Mouse (Mus musculus): ENCODE measurements at regions not wholly inside any gene's neighbourhood (a gene's known extent, or its start where the extent isn't known, plus 50 kb on each side); places are given as distances from the start of the nearest gene placed in this dataset.

DNA sequence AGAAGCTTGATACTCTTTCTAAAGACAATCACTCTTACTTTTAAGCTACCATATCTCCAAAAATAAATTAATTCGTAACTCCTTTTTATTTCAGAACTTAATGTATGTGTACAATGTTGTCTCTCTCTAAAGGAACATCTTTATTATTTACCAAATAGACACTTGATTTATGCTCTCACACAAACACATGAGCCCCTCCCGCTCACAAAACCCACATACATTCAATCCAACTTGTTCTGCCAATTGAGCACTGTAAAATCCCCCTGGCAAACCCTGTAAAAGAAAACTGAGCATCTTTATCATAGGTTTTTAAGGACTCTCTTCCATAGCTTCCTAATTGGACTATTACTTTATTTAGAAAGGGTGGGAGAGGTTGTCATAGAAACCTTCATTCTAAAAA lies 812.5 kb downstream of the Phf3 start:
- DNase-seq, result no peak

DNA sequence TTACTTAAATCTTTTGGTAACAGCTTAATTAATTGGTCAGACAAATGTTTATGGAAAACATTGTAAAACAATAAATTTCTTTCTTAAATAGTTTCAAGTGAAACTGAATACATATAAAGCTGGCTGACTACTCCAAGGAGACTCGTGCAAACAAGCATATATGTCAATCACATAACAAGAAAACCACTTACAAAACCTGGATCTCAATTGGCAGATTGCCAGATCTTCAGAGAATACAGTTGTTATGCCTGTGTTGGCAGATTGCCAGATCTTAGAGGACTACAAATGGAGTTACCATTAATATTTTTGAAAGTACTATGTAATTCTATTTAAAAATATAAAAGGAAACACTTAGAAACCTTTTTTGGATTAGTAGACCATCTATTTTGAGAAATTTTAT lies 812.9 kb downstream of the Phf3 start:
- DNase-seq, result peak; percentile 54

DNA sequence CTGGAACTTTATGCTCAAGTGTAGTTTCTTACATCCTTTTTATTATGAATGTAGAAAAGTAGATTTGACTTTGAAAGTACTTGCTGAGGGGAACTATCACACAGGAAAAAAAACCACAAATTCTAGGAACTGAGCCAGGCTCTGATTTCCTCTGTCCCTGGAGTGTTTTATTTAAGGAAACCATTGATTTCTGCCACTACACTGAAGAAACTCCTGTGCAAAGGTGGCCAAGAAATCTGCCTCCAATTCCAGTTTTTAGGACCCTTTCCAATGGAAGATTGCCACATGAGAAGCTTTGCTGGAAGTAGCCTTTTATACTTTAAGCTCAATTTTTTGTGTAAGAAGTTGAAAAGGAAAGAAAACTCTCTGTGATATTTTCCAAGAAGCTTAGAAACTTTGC lies 856.1 kb downstream of the Phf3 start:
- no peak for DNase-seq

DNA sequence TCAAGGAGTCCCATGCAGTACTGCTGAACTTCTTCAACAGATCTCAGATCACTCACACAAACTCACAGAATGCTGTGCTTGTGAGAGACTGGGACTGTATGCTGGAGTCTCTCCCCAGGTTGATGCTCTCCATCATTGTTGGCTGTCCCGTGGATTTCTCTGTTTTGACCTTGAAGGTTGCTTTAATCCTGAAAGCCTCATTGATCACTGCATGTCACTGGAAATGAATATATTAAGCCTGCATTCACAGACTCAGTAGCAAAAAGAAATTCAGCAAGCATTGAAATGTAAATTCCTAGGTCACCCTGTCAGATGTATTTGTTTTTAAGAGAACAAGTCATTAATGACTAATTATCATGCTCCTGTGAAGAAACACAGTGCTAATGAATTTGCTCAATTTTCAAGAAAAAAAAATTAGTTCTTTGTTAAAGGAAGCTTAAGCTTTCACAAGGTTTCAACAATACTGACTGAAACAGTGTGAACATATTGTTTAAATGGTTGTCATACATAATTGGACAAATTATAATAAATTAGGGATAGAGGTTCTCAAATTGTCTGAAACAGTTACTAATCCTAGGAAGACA lies 864.9 kb downstream of the Phf3 start:
- DNase-seq, result no peak
